Mouse (Mus musculus) lung, postnatal 36 days (tissue): ENCODE data around the gene Dyrk3.
A peak's percentile ranks its signal among the peaks of the same experiment; 100 is the strongest.
"Not testable (repeated sequence)": the region's sequence is repeated elsewhere in the genome, so short reads cannot be mapped to it uniquely, and the experiment has no call there.

Source experiments
- DNase-seq: peaks from one replicate; pipeline ENCODE4 v3.0.0; 2022; ENCODE audit warnings: mixed read lengths

The Dyrk3 gene

DNA sequence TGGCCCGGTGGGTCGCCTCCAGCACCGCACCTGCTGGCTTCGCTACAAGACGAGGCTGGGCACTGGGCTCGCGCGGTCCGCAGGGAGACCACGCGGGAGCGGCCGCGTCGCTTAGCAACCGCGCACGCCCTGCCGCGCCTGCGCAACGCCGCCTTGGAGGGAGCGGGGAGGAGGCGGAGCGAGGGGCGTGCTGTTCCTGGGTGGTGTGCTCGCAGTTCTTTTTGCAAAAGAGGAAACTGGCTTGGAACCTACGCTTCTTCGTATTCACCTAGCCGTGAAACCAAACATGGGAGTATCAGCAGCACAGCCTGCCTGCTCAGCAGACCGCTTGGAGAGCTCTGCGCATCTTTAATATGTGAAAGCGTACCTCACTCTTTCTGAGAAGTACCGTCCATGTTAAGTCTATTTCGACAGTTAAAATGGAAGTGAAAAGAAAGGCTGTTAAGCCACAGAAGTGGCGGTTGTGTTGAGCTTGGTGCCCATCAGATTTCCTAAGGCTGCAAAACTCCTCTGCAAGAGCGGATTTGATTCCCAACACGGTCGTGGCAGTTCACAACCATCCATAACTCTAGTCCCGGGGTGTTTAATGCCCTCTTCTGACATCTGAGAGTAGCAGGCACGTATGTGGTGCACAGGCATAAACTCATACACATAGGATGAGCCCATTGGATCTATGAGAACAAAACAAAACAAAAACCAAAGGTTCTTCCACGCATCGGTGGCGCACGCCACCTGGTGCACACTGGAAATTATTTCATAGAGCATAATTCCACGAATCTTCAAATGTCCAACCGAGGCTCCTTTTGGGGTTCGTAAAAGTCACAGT is at the start of gene Dyrk3:
Gene Dyrk3, minus strand, starts transcription at position 150 of the 826 bp plus-strand sequence.
- peak; percentile 94 for DNase-seq

DNA sequence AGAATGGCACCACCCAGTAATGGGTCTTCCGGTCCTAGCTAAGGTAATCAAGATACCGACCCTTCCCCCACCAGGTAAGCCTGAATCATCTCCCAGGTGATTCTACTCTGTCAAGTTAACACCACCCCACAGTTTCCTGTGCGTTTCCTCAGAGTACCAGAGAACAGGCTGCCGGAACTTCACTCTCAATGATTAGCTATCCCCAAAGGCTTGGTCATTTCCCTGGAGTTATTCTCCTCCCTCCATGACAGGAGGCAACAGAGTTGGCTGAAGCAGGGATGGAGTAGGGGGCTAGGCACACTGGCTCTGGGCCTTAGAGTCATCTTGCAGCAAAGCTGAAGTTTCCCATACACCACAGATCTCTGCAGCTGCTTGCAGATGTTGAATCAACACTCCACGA is 49.7 kb upstream of the Dyrk3 start:
- no peak for DNase-seq

DNA sequence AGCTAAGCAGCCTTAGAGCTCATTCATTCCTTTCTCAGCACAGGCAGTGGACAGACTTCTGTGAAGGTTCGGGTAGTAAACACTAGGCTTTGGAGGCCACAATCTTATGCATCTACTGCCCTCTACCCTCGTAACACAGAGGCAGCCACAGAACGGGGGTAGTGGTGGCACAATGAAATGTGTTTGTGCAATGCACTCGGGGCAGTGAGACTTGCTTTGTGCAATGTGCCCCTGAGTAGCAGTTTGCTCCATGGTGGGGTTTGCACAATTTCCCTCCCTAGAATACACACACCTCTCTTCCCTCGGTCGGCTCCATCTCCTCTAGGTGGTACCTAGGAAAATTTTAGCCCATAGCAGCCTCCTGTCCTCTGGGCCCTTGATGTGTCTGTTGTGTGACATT is 48.9 kb upstream of the Dyrk3 start:
- DNase-seq = peak; percentile 45

DNA sequence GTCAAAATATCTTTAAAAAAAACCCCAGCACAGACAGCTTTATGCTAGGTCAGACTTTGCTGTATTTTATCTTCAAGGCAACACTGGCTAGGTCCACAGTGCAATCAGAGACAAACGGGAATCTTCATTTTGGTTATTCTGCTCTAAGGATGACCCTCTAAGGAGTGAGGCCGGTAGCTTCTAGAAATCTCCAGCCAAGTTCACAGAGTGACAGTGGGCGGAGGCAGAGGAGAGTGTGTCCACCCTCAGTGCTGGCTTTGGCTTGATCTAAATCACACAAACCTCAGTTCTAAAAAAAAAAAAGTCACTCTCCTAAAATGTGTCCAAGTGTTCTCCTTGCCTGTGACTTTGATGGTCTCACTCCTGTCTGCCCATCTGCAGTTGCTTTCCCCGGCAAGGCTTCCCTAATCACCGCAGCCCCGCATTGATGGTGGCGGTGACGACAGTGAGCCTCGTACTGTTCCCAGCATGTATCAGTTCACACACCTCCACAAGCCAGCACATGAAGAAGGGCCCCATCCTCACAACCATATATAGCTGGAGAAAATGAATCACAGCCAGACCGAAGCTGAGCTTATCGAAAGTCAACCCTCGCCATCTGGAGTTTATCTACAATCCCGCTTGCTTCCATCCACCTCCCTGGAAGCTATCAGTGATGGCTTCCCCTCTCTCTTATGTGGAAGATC is 47.8 kb upstream of the Dyrk3 start:
- no peak for DNase-seq

DNA sequence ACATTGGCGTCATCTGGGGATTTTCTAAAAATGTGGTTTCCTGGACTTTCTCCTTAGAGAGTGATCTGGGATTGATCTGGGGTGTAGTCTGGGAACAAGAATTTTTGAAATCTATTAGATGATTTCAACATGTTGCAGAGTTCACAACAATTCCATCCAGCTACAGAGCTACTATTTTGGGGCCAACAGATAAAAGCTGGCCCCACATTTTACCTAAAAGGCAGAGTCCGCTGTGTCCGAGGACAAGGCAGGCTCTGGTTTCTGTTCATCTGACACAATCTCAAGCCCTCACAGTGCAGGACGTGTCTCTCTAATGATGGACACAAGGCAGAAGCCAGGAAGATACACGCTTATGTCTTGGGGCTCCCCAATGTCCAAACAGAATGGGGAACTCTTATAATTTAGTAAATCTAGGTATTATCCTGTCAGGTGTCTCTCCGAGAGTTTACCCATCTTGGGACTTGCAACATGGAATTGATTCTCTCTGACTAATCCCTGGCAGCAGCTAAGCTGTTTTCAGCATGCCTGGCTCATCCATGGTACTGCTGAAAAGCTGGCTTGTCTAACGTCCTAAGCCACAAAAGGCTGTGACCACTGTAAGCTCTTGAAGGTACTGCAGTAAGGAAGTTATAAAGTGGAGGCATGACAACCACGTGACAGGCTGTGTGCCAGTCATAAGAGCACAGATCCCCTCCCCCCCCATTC is 47.0 kb upstream of the Dyrk3 start:
- no peak for DNase-seq

DNA sequence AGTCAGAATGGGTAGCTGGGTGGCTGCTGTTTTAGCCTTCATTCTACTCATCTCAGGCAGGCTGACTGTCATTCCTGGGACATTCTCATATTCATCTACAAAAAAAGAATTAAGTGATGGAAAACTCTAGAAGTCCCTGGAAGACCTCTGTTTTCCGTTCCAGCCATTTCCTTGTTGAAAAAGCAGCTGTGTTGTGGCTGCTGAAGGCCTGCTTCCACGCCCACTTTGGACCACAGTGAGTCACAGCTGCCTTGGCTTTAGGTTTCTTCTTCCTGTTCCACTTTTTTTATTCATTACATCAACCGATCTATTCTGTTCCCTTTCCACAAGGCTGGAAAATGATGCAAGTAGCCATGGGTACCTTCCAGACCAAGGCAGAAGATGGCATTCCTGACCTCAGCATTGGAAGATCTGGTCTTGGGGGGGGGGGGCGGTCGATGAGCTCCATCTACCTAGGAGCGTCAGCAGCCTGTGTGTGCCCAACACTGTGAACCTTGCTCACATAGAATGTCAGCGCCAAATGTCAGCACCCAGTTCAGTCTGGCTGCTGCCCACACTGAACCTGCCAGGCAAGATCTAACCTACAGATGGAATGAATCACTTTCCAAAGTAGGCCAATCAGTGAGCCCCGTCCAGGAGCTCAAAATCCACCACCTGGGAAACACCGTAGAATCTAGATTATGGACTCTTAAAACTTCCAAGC is 46.3 kb upstream of the Dyrk3 start:
- DNase-seq = peak; percentile 77

DNA sequence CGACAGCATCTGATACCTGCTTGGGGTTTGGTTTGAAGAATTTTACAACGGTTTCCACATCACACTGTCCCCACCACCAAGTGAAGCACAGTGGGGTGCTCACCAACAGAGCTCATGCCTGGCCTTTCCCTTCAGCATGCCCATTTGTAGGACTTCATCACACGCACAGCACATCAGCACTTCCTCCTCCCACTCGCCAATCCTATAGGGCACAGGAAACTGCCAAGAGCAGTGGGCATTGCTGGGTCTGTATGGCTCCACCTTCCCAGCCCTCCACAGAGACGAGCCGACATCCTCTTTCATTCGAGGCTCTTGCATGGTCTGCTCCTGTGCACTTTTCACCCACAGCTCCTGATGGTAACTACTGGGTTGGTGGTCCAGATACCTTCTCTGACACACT is 45.1 kb upstream of the Dyrk3 start:
- peak; percentile 46 for DNase-seq

DNA sequence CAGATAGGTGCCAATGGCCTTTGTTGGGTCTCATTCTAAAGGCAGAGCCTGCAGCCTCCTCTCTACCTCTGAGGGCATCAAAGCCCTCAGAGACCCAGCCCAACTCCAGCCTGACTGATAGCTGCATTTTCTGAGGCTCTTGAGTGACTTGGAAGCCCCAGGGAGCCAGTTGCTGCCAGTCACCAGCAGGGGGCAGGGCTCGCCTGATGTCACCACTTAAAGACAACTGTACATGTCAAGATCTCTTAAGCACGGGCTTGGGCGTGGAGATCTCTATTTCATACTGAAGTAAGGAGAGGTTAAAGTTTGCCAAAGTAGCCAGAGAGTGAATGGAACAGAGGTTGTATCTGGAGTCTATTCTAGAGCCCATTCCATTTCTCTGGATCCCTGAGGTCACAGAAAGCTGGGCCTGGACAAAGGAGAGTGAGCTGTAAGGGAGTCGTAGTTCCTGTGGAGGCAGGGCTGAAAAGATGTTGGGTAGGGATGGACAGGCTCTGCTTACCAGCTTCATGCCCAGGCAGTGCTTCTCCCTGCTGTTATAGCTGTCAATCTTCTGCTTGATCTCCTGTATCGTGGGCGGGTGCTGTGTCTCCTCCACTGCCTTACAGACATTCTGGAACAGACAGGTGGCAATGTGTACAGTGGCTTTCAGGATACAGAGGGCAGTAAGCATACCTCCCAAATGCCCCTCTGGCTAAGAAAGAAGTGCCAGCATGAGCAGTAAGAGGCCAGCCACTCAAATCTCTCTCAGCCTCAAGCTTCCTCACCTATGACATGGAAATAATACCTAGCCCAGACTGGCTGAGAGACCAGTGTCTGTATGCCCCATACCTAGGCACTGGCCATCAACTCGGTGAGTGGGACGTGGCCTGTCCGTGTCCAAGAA is 43.7 kb upstream of the Dyrk3 start:
- peak; percentile 92 for DNase-seq

DNA sequence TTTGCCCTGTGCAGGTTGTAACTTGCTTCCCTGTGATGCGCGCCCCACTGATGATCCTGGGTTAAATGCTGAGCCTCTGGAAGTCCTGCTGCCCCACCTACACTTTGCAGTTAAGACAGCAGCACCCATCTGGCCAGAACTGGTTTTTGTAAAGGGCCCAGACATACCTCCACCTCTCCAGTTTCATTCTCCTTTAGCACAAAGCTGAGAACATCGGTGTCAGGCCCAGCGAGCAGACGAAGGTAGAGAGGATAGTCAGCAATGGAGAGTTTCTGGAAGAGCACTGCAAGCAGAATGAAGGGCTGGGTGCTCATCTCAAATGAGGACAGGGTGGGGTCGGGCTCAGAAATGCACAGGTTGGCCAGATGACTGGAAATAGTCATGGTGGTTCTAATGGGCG is 42.2 kb upstream of the Dyrk3 start:
- no peak for DNase-seq

DNA sequence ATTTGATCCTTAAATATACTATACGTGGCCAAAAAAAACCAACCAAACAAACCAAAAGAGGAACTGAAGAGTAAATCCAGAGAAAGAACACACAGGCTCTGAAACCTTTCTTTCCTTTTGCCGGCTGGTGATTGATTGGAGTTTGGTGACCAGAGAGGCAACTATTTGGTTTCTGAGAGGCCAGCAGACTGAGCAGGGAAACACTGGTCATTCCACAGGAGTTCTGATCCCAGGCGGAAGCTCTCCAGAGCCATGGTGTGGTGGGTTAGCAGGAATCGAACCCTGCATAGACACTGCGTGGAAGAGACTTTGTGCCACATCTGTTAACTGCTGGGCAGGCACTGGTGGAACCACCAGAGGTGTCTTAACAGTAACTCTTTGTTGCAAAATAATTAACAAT is 39.9 kb upstream of the Dyrk3 start:
- no peak for DNase-seq

DNA sequence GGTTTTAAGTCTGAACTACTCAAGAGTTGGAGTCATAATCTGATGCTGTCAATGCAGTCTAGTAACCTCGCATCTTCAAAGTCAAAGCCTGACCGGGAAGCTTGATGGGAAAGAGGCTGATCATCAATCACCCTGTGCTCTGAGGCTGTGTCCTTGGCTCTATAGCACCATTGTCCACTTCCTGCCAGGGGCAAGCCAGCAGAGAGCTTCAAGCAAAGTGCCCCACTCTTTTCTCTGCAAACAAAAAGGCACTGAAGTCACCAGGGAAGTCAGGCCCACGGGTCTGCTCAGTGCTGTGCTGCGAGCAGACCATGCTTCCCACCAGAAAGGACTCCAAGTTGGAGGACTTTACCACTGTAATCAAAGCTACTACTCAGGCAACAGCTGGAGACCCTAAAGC is 39.1 kb upstream of the Dyrk3 start:
- DNase-seq = no peak

DNA sequence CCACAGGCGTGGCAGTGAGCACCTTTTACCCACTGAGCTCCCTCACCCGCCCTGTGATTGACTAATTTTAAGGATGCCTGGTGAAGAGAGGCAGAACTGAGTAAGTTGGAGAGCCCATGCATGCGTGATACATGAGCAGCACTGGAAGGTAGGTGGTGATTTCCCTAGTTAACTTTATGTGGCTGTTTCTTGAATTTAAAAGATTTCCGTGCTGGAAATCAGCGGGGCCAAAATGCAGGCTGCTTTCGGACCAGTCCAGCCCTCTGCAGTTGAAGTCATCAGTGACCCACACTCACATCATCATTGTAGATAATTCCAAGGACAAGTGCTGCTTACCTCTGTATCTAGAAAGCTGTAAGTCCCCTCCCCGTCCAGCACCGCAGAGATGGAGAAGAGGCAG is 37.7 kb upstream of the Dyrk3 start:
- no peak for DNase-seq

DNA sequence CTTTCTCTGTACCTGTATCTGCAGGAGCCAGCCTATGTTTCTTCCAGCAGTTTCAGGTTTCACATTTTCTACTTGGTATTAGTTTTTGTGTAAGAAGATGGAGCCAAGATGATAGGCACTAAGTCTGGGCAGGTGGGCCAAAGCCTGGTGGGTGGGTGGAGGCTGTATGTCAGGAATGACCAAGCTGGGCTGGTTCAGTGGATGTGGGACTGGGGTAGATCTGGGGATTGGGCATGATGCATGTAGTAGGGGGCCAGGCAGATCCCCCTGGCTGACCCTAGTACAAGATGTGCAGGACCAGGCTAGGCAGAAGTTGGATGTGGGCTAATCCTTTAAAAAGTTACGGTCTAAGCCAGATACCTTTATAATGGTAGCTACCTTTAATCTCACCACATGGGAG is 37.0 kb upstream of the Dyrk3 start:
- DNase-seq = no peak

DNA sequence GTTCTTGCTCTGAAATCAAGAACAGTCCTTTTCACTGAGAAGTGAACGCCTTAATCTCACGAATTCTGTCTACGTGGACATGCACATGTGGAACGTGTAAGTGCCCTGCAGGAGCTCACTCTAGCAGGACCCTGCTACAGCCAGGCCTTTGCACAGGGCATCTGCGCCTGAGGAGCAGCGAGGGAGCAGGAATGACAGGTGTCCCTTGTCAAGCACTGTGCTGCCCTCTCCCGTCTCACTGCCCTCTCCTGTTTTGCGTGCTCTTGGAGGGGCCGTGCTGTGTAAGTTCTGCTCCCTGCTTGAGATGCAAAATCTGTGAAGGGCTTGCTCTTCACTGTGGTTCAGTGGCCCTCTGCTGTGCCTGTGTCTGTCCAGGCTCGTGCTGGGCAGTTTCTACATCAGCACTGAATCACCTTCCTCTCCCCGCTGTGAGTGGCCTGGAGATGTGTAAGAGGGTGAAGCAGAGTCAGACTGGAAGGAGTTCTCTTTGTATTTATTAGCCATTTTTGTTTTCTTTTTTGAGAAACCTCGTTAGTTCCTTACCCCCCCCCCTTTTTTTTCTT is 36.2 kb upstream of the Dyrk3 start:
- DNase-seq = no peak

DNA sequence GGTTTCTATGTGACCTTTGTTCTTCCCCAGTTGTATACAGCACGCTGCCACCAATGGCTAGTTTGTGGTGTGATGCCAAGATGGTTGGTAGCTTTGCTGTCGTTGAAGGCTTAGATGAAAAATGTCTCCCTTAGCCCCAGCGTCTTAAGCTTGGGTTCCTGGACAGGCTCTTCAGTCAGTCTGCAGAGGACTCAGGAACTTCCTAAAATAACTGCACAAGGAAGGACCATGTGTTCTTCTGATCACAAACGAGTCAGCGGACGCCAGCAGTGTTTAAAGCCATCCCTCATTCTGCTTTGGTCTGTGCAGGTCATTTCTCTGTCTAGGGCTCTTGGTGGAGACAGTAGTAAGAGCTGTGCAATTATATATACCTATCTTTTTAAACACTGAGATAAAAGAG is 35.7 kb upstream of the Dyrk3 start:
- peak; percentile 26 for DNase-seq

DNA sequence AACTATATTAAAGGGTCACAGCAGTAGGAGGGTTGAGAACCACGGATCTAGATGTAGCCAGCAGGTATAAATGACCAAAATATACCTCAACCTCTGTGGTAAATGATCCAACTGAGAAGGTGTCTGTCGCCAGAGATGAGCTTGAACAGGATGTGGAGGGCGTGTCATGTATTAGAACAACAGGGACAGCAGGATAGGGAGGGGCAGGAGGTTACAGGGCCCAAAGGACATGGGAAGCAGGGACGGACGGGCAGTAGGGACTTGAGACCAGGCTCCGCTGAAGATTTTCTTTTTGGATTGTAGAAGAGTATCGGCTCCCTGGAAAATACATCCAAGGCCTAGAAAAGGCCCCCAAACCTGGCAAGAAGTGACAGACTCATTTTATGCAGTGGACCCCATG is 34.9 kb upstream of the Dyrk3 start:
- peak; percentile 73 for DNase-seq

DNA sequence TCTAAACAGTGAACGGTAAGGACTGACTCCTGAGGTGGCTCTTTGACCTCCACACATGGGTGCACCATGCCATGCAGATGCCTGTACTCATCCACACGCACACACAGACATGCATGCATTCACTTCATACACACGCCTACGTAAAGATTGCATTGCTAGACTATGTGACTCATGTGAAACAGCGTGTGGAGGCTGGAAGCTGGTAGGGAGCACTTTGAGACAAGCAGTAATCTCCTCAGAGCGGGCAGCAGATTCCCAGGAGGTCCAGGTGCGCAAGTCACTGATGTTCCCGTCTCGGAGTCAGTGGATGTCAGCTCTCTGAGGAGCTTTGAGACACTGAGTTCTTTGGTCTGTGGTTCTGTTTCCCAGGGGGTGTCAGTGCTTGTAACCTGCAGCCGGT is 29.5 kb upstream of the Dyrk3 start:
- DNase-seq = no peak

DNA sequence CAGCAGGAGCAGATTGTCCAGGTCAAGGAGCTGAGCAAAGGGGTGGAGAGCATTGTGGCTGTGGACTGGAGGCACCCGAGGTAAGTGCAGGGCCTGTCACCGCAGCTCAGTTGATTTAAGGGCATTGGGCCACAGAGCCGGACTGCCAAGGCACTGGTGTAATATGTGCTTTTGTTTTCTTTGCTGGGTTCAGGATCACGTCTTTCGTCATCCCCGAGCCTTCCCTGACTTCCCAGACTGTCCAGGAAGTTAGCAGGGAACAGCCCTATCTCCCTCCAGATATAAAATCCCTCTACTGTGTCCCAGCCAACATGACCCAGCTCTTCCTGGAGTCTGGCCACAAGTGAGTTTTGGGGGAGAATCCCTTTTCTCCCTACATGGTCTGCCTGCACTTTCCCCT is 26.3 kb upstream of the Dyrk3 start:
- no peak for DNase-seq

DNA sequence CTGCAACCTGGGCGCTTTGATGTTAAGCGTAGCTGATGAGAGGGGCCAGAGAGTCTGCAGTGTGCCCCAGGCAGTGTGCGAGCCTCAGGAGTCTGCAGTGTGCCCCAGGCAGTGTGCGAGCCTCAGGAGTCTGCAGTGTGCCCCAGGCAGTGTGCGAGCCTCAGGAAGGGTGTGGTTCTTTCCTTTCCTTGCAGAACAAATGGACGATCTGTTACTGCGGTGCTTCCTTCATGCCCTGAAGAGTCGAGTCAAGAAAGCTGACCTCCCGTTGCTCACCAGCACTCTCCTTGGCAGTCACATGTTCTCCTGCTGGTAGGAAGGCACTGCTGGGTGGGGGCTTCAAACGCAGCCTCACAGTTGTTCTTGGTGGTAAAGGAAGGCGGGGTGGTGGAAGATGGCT is 23.0 kb upstream of the Dyrk3 start:
- DNase-seq = peak; percentile 67

DNA sequence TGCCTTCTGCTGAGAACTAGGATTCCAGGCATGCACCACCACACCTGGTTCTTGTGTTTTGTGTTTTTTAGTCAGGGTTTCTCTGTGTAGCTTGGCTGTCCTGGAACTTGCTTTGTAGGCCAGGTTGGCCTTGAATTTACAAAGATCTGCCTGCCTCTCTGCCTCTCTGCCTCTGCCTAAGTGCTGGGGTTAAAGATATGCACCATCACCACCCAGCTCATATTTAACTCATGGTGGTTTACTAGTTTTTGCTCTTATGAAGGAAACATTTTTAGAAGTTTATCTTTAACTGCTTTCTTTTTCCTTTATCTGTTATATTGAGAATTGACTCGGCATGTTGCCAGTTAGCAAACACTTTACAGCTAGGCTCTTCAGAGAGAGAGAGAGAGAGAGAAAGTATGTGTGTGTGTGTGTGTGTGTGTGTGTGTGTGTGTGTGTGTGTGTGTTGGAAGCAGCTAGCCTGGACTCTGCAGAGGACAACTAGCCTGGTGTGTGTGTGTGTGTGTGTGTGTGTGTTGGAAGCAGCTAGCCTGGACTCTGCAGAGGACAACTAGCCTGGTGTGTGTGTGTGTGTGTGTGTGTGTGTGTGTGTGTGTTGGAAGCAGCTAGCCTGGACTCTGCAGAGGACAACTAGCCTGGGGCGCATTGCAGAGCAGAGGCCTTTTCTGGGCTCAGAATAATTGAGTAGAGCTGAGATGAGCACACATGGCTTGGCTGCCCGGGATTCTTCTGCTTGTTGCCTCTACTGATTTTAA is 21.6 kb upstream of the Dyrk3 start:
- not testable (repeated sequence) for DNase-seq

DNA sequence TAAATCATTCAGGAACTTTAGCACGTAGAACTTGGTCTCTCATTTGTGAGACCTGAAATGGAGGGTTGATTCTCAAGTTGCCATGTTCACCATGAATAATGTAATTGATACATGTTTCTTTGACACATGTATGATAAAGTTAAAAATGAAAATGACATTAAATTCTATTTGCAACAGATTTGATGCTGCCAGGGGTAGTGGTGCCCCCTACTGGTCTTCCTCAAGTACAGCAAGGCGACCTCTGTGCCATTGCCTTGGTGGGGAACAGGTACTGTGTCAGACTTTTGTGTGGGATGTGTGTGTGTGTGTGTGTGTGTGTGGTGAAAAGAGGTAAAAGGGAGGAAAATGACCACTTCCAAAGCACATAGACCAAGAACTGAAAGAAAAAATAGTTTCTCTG is 17.3 kb upstream of the Dyrk3 start:
- DNase-seq = peak; percentile 54
